Mouse (Mus musculus): Measurements from ENCODE around the gene Gm10643.

Gene Gm10643

DNA sequence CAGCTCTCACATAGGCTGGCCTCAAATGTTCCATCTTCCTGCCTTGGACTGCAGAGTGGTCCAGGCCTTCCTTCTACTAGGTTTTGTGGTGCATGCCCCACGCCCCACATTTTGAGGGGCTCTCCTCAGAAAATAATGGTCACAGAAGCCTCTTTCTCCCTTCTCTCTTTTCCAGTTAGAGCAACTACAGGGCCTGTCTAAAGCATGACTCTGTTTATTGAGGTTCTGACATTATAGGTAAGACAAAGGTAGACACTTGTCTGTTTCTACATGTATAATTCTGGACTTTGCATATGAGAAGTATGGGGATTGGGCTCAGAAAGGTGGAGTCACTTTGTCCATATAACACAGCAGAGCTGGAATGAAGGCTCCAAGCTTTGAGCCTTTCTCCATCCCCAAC is at the start of gene Gm10643:
Gene Gm10643, minus strand, starts transcription at position 101 of the 400 bp plus-strand sequence.
- DNase-seq: no peak

DNA sequence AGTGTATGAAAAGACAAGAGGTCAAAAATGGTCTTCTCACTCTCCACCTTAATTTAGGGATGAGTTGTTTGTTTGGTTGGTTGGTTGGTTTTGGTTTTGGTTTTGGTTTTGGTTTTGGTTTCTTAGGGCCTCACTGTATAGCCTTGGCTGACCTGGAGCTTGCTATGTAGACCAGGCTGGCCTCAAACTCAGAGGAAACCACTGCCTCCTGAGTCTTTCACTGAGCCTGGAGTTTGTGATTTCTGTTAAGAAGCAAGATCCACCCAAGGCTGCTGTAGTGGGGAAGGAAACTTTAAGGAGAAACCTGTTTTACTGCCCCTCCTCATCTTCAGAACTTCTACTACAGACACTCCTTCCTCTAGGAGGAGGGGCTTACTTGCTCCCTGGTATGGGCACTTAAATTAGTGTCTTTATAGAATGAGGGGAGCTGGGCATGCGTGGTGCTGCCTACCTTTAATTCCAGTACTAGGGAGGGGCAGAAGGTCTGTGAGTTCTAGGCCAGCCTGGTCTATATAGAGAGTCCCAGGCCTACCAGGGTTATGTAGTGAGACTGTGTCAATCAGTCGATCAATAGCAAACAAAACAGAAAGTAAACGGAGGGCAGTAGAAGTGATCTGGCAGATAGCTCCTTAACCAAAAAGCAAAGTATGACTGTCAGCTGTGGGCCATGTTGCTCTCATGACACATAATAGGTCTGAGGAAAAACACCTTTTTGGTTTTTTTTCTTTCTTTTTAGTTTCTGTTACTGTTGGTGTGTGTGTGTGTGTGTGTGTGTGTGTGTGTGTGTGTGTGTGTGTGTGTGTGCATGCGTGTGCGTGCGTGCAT is 41.5 kb upstream of the Gm10643 start:
- no peak for DNase-seq

DNA sequence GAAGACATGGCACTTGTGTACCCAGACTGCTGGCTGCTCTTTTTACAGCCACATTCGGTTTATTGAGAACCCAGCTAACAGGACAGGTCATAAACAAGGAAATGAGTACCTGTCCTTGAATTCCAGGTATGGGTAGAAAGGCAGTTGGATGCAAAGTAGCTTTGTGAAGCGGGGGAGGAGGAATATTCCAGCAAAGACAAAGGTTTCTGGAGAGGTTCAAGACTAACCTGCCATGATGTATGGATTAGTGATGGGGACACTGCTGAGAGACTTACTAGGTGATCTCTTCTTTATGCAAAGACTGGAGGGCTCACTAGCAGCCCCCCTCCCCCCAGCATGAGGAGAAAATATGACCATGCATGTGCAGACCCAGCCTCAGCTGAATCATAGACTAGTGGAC is 40.7 kb upstream of the Gm10643 start:
- no peak for DNase-seq

DNA sequence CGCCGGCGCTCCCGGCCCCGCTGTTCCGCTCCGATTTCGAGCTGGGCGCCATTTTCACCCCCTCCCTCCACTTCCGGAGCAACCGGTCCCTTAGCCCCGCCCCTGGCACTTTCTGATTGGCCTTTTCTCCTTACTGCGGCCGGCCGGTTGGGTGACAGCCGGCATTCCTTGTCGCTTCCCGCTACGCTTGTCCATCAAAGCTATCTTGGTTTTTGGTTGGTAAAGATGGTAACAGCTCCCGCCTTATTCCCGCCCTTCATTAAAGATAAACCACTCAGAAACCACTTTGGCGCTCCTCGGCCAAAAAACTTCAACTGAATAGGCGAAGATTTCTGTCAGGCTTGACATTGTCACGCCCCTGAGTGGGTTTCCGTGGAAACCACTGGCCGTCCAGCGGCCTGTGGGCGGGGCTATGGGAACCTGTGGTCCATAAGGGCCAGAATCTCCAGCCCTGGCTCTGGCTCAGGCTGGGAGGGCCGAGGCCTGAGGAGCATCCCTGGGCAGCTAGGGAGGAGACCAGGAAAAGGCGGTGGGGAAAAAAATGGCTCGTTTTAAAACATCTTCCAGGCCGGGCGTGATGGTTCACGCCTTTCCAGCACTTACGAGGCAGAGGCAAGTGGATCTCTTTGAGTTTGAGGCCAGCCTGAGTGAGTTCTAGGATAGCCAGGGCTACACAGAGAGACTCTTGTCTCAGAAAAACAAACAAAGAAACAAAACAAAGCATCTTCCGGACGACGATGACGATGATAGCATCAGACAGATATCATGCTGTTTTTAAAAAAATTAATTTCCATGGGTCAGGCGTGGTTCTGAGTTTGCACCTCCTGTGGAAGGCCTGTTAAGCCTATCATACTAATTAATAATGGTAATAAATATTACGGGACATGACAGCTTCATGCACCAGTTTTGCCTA is 40.0 kb upstream of the Gm10643 start, which contains the start of gene Dcaf15:
Gene Dcaf15, minus strand, starts transcription at position 72 of the 913 bp plus-strand sequence.
- DNase-seq: peak; percentile 98 to 99

DNA sequence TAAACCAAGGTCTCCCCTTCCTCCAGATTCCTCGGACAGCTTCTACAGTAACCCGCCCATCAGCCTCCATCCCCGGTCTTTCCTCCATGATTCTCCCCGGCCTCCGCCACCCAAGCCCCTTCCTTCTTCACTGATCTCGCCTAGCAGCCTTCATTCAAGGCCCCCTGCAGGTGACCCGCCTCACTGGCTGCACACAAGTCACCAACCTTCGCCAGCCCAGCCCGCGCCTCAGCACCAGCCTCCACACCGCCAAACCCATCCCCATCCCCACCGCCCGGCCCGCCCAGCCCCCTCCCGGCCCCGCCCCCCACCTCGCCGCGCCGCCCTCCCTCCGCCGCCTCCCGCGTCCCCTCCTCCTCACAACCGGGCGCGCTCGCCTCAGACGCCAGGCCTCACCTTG is 39.3 kb upstream of the Gm10643 start:
- peak; percentile 86 to 91 for DNase-seq

DNA sequence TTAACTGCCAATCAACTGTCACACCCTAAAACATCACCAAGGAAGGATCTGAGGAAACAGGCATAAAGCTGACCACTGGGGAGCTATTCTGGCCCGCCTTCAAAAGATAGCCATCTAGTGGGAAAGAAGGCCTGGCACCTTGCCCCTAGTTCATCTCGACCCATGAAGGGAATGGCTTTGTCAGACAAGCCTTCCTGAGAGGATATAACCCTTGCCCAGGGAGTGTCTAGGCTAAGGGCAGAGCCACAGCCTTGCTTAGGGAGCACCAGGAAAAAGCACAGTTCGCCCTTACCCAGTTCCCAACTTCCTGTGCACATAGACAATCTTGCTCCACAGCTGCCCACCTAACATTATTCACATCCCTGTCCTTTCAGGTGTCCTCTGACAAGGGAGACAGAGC is 38.7 kb upstream of the Gm10643 start:
- DNase-seq: no peak

DNA sequence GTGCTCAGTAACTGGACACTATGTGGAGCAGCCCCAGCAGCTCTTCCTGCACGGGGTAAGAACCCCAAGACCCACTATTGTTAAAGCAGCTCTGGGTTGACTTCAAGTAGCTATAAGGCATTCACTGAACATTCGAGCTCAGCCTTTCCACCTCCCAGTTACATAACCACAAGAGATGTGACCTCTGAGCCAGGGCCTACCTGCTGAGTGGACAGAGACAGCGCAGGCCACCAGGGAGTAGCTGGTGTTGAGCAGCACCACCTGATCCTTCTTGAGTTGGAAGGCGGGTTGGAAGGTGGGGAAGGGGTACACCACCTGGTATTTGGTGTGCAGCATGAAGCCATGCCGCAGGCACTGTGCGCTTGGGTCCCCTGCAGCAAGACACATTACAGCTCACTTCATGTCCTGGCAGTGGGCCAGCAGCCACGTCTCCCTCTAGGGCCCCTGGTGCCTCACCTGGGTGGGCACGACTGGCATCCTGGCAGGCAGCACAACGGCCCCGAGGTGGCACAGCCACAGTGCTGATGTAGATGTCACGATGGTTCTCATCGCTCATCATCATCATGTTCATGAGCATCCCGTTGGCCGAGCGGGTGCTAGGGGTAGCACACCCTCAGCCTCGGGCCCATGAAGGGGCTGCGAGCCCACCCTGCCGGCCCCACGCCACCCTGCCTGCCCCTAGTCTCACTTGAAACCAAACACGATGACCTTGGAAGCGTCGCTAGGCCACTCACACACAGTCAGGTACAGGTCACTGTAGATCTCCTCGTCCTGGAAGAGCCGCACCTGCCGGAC is 36.7 kb upstream of the Gm10643 start:
- DNase-seq: no peak

DNA sequence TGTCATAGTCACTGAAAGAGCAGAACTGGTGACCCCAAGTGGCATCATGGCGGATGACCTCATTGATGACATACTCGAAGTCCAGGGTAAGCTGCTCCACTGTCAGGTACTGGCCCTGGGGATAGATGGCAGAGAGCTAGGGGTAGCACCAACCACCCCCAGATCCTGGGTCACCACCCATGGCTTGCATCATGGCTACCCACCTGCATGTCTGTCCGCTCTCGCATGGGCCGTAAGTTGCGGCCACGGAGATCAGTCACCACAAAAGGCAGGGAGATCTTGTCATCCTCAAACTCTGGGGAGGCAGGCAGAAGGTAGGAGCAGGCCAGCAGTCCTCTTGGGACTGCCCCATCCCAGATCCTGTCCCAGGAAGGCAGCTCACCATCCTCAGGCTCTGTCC is 33.4 kb upstream of the Gm10643 start:
- DNase-seq: no peak

DNA sequence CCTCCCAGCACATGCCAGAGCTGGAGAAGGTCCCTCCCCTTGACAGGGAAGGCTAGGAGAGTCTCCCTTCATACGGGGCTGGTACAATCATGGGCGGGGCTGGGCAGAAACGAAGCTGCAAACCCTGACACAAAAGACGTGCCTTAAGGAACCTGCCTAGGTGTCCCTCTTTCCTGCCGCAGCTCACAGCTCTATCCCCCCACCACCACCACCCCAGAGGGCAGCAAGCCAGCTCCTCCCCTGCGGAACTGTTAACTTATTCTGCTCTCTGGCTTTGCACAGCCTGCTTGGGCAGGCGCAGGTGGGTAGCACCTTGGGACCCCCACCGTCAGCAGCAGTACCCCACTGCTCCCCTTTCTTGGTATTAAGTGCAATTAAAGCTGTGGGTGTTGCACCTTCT is 31.1 kb upstream of the Gm10643 start:
- no peak for DNase-seq

DNA sequence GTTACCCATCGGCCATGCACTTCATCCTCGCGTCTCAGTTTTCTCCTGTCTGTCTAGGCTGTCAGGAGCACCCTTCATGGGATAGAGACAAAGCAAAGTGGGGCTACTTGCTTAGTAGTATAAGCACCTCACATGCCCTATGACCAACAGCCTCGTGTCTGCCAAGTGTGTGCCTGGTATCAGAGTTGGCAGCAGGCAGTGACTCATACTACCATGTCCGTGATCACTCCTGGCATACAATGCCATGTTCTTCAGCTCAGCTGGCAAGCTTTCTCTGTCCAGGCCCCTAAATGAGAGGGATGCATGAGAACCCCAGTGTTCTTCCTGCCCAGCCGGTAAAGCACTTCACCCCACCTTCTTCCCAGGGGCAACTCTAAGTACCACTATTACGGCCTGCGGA is 25.6 kb upstream of the Gm10643 start:
- no peak for DNase-seq

DNA sequence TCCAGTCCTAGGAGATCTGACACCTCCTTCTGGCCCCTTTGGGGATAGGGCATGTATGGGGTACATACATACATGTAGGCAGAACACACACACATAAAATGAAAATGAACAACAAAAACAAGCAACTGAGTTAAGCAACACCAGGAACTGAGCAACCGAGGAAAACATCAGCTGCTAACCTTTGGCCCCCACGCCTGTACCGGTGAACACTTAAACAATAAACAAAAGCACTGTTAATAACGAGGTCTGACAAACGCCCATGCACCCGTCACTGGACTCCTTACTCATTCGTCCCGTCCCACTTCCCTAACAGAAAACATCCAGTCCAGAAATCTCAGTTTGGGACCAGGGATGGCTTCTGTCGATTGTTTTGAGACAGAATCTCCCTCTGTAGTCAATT is 24.3 kb upstream of the Gm10643 start:
- DNase-seq: no peak

DNA sequence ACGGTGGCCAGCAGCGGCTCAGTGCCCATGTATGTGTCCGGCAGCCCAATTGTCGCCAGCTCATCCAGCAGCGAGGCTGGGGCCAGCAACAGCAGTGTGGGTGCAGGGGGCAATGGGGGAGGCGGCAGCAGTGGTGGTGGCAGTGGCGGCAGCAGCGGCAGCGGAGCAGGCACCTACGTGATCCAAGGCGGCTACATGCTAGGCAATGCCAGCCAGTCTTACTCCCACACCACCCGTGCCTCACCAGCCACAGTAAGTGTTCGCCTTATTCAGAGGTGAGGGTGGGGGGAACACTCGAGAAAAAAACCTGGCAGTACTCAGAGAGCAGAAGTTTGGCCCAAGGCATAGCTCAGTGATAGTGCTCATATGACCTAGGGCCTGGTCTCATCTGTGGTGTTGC is 22.9 kb upstream of the Gm10643 start:
- no peak for DNase-seq

DNA sequence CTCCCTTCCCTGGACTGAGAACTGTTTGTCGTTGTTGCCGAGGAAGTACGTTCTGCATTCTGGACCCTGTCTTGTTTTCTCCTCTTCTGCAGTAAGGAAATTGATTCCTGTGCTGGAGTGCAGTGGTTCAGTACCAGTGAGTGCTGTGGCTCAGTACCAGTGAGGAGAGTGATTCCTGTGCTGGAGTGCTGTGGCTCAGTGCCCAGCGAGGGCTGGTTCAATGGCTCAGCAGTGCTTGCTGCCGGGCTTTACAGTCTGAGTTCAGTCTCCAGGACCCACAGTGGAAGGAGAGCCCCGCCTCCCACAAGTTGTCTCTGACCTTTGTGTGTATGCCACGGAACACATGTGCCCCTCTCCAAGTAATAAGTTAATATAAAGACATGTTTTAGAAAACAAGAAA is 22.2 kb upstream of the Gm10643 start:
- no peak for DNase-seq

DNA sequence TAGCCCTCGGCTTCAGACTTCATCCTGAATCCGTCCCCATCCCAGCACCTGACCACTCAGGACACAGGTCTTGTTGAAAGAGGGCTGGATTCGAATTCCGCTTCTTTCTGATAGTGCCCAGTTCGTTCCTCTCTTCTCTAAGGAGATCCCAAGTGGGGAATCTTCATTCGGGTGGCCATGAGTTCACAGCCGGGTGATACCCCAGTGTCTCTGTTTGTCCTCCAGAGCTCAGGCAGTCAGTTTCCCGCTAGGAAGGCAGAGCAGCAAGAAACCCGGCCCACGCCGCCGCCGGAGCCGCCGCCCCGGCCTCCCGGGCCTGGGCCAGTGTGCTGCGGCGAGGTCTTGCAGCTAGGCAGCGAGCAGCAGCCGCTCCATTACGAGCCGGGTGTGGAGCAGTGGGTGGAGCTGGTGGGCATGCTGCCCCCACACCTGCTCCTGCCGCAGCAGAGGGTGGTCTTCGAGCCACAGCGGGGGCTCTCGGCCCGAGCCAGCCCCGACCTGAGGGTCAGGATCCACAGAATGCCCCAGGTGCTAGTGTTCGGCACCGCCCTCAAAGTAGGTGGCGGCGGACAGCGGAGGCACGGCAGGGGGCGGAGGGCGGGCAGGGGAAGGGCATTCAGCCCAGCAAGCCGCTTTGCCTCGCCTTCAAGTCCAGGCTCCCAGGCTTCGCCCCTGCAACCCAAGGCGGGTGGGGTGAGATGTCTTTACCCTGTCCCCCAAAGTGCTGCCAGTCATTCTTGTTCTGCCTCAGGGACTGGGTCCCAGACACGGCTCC is 19.6 kb upstream of the Gm10643 start:
- no peak for DNase-seq

DNA sequence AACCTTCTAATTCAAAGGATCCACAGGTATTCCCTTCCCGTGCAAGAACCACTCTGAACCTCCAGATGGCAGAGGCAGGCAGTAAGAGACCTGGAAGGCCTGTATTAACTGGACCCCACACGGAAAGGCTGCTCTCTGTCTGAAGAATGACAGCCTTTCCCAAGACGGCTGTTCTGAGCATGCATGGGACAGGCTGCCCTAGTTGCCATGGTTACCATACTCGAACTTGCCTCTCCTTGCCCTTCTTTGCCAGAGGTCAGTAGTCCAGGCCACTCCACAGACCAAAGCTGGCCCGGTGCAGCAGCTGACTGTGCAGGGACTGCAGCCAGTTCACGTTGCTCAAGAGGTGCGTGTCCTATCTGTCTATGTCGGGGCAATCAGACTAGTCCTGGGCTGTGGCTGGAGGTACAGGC is 18.9 kb upstream of the Gm10643 start:
- DNase-seq: no peak

DNA sequence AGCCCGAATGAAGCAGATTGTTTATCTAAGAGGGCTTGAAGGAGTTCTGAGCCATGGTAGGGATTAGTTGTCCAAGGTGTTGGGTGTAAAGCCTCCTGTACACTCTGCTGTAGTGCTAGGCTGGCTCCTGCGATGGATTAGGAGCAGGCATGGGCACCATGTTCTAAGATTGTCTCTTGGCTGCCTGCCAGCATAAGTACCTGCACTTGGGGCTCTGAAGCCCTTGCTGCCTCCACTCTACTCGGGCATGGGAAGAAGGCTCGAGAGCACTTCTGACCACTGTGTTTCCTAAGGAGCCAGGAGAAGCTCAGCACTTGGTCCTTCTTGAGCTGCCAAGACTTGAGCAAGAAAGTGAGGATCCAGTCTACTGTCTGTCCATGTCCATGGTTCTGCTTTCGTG is 14.3 kb upstream of the Gm10643 start:
- no peak for DNase-seq

DNA sequence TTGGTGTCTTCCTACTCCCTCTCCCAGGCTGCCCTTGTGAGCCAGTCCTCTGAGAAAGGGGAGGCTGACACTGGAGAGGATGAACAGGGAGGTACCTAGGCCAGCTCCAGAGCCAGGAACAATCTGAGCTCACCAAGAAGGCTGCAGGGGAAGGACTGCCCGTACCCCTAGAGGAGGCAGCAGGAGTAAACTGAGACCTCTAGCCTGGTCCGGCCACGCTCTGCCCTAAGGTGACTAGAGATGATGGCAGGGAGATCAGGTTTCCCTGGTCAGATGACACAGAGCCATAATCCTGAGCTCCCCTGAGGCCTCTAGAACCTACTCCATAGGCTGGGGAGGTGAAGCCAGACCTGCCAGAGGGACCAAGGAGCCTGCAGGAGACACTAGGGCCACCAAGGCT is 11.9 kb upstream of the Gm10643 start:
- no peak for DNase-seq

DNA sequence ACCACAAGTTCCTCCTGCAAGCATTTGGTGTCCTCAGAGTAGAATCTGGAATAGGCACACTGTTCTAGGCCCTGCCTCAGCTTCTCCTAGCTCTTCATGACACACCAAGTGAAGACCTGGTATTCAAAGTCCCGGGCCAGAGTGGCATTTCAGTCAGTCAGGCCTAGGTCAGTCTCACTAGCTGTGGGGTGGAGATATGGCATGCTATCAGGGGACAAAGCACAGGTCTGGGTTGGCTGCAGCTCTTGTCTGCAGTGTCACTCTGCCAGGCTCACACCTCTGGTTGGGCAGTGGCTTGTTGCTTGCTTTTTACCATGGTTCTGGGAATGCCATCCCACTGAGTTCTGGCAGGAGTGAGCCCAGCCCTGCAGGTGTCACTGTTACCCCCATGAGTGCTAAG is 11.5 kb upstream of the Gm10643 start:
- no peak for DNase-seq

DNA sequence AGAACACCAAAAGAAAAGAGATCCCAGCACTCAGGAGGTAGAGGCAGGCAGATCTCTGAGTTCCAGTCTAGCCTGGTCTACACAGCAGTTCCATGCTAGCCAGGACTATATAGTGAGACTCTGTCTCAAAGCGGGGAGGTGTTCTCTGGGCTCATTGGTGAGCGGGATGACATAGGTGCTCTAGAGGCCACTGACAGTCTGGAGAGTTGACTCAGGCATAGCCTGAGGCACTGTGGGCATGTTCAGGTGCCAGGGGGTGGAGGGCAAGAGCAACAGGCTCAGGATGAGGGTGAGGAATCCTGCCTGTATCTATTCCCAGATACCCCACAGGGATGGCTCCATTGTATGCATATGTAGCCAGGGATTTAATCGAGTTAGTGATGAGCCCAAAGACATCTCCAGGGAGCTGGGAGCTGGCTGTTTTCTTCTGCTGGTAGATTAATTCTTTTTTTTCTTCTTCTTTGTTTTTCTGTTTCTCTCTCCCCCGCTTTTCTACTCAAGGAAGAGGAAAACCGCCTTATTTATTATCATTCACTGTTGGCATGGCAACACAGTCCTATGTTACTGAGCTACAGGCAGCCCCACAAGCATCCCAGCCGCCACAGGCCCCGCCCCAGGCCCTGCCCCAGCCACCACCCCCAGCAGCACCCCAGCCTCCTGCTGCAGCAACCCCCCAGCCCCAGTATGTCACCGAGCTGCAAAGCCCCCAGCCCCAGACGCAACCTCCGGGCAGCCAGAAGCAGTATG is 8.5 kb upstream of the Gm10643 start:
- peak in 1 of 2 experiments; percentile 42 for DNase-seq

DNA sequence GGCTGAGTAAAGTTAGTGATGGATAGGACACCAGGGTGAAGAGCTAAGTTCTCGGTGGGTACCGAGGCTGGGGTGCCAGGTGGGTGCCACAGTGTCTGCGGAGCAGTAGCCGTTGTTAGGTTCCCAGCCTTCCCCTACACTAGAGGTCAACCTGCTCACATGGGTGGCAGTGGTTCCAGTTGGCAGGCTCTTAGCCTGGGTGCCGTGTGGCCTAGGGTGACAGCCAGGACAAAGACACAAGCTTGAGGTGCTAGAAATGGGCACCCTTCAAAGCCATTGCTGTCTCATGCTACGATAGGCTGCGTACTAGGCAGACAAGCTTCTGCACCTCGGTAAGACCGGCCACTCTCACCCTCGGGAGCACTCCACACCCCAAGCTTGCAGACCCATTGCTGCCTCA is 7.4 kb upstream of the Gm10643 start:
- no peak for DNase-seq

DNA sequence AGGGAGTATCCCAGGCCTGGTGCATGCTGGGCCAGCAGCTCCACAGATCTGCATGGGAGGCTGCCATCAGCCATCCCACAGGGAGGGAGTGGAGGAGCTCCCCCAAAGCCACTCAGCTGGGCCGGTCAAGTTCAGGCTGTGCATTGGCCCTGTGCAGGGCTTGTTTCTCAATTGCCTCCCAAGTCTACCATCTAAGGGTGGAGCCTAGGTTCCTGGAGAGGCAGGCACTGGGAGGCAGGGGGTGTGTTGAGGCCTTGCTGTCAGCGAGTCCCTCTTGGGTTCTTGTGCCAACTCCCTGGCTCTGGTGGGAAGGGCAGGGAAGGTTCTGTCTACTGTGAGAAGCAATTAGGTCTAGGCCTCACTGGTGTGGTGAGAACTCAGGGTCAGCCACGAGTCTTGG is 7.0 kb upstream of the Gm10643 start:
- DNase-seq: no peak

DNA sequence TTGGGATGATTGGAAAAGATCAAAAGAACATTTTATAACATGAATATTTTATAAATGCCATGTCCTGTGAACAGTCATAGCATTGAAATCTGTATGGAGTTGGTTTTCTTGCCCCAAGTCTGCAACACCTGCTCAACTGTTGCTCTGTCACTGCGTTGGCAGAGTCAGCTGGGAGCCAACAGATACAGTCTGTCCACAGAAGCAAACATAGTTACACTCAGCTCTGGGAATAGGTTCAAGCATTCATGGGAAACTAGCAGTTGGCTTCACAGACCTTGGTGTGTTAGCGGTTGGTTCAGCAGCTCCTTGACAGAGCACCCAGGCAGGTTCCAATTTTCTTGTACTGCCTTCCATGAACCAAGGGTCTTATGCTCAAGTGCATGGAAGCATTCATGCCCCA is 5.7 kb upstream of the Gm10643 start:
- DNase-seq: no peak

All from thymus, postnatal 36 days (tissue).